ENCODE assay signal across 9 mouse cellular contexts in the genomic region with DNA sequence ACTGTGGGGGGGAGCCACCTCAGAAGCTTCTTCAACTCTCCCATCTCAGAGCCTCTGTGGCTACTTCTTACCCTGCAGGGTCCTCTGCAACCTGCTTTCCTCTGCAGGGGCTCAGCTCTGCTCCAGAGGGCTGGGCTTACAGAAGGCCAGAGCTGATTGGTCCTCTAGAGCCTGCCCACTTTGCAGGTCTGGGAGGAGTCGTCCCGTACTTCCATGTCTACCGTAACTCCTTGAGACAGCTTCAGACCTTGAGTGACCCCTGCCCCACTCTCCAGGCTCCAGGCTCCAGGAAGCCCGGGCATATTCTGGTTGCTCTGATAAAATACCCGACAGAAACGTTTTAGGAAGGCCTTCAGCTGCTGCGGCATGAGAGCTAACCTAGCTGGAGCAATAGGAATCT.
DNase-seq lines count a peak whose midpoint lies in the region; ATAC-seq and TF ChIP-seq lines count a peak whose summit lies in the region.
"Had no signal": no experiment of that assay in that cellular context is flagged by ENCODE, and none has a peak within 500 bp of the region (broad histone marks: within the 10 kb centered on the region; RNA-seq: fewer than 3 reads in every experiment).

No protein-coding gene starts in this region.

- WGBS in forebrain, embryonic 13.5 days: 15% methylated on average over 7 of the region's 7 CpGs
- 17% methylated on average over 7 of the region's 7 CpGs for WGBS in forebrain, embryonic 16.5 days
- 11% methylated on average over 7 of the region's 7 CpGs for WGBS in hindbrain, embryonic 16.5 days
- WGBS in liver, postnatal 0 days (ENCODE audit: insufficient replicate concordance): 13% methylated on average over 7 of the region's 7 CpGs

- peaks cover 9% of the 10 kb centered on the region; the same call in 1 of the 2 replicates for H3K4me1 ChIP-seq in forebrain, embryonic 13.5 days
- H3K4me1 ChIP-seq in forebrain, embryonic 16.5 days (replicated peaks; ENCODE audit: control insufficient read depth, insufficient read depth, low read length): 0 out of 2 replicates have a peak, but pooled peaks cover 7% of the 10 kb centered on the region
- H3K4me1 ChIP-seq in MEL (ENCODE audit: control insufficient read depth in 1 of 2, insufficient read depth in 2 of 2, low read length in 2 of 2): no peaks in the 10 kb centered on the region; a peak in 1 of 4 replicates
- peaks cover 8% of the 10 kb centered on the region for H3K4me1 ChIP-seq in hindbrain, embryonic 16.5 days (ENCODE audit: control insufficient read depth, insufficient read depth, low read depth, low read length)
- H3K4me1 ChIP-seq in liver, postnatal 0 days (ENCODE audit: insufficient read depth): peaks cover 4% of the 10 kb centered on the region; the same call in 1 of the 2 replicates

- ATAC-seq in forebrain, embryonic 13.5 days: no peak
- no peak for ATAC-seq in forebrain, embryonic 16.5 days
- ATAC-seq in hindbrain, embryonic 16.5 days: peak; percentile 48
- peak; percentile 20; the same call in 1 of the 2 replicates for ATAC-seq in liver, postnatal 0 days

- DNase-seq in MEL (ENCODE audit: low read depth, low spot score): peak; percentile 56
- no peak for DNase-seq in liver, postnatal 0 days
- DNase-seq in spleen, postnatal 10 days (ENCODE audit: low spot score in 2 of 2): no peak
- no peak for DNase-seq in spleen, adult 12 weeks (ENCODE audit: low spot score)
- DNase-seq in left cerebral cortex, adult 8-10 months (ENCODE audit: low spot score in 2 of 2): no peak

- no peak overlapping the region for H3K4me3 ChIP-seq in forebrain, embryonic 13.5 days
- H3K4me3 ChIP-seq in forebrain, embryonic 16.5 days (replicated peaks; ENCODE audit: low read length): no peak overlapping the region
- peak overlapping the region; percentile 41 to 46; a peak in 3 of 4 replicates for H3K4me3 ChIP-seq in MEL (ENCODE audit: control insufficient read depth in 1 of 2, insufficient read depth in 1 of 2, low read depth in 2 of 2, low read length in 2 of 2)
- no peak overlapping the region for H3K4me3 ChIP-seq in hindbrain, embryonic 16.5 days (ENCODE audit: low read length)
- no peak overlapping the region for H3K4me3 ChIP-seq in liver, postnatal 0 days (ENCODE audit: low read depth, low read length)
- H3K4me3 ChIP-seq: neural tube, embryonic 13.5 days had no signal

- H3K36me3 ChIP-seq in forebrain, embryonic 13.5 days (ENCODE audit: poor library complexity, severe bottlenecking): no peaks in the 10 kb centered on the region
- H3K36me3 ChIP-seq in forebrain, embryonic 16.5 days (ENCODE audit: control insufficient read depth, insufficient read depth): no peaks in the 10 kb centered on the region
- no peaks in the 10 kb centered on the region for H3K36me3 ChIP-seq in MEL (ENCODE audit: control insufficient read depth in 1 of 2, insufficient read depth in 2 of 2, low read length in 2 of 2)
- no peaks in the 10 kb centered on the region for H3K36me3 ChIP-seq in hindbrain, embryonic 16.5 days (ENCODE audit: control insufficient read depth, insufficient read depth, low read length)
- no peaks in the 10 kb centered on the region for H3K36me3 ChIP-seq in liver, postnatal 0 days (replicated peaks; ENCODE audit: insufficient read depth, low read length)
- H3K36me3 ChIP-seq: neural tube, embryonic 13.5 days had no signal

- H3K9ac ChIP-seq in forebrain, embryonic 13.5 days: 0 out of 2 replicates have a peak overlapping the region, but pooled peaks have one; percentile 12
- no peak overlapping the region for H3K9ac ChIP-seq in forebrain, embryonic 16.5 days (replicated peaks; ENCODE audit: low read depth, low read length)
- no peak overlapping the region for H3K9ac ChIP-seq in MEL (ENCODE audit: control insufficient read depth, low read depth, low read length, poor library complexity, severe bottlenecking)
- H3K9ac ChIP-seq in hindbrain, embryonic 16.5 days (ENCODE audit: low read depth, low read length): no peak overlapping the region
- H3K9ac ChIP-seq in liver, postnatal 0 days (replicated peaks): no peak overlapping the region
- H3K9ac ChIP-seq: neural tube, embryonic 13.5 days had no signal

- TF ChIP-seq EP300 in MEL (IDR thresholded peaks at IDR 0.05; ENCODE audit: low read depth in 1 of 2, low read length in 2 of 2): no peak
- TF ChIP-seq EP300 in liver, postnatal 0 days (IDR thresholded peaks at IDR 0.05; ENCODE audit: low read depth): no peak

- no peaks in the 10 kb centered on the region for H3K79me2 ChIP-seq in MEL (ENCODE audit: control insufficient read depth, insufficient read depth, low read length, poor library complexity)

- no peak for TF ChIP-seq CTCF in MEL (IDR thresholded peaks at IDR 0.05 in 2 of 3, conservative IDR thresholded peaks at IDR 0.05 in 1 of 3; ENCODE audit: control insufficient read depth in 1 of 3, insufficient read depth in 1 of 3, low read depth in 2 of 3, low read length in 3 of 3, poor library complexity in 1 of 3, severe bottlenecking in 1 of 3)
- no peak for TF ChIP-seq CTCF in liver, postnatal 0 days (IDR thresholded peaks at IDR 0.05; ENCODE audit: low read depth)

- TF ChIP-seq POLR2A in MEL (IDR thresholded peaks at IDR 0.05; ENCODE audit: control insufficient read depth in 1 of 2, insufficient read depth in 1 of 2, low read depth in 1 of 2, low read length in 2 of 2, poor library complexity in 1 of 2): no peak

- no peaks in the 10 kb centered on the region for H3K9me3 ChIP-seq in forebrain, embryonic 13.5 days (replicated peaks)
- no peaks in the 10 kb centered on the region for H3K9me3 ChIP-seq in forebrain, embryonic 16.5 days (ENCODE audit: control insufficient read depth, low read length)
- no peaks in the 10 kb centered on the region for H3K9me3 ChIP-seq in MEL (replicated peaks; ENCODE audit: insufficient read depth, low read length)
- no peaks in the 10 kb centered on the region for H3K9me3 ChIP-seq in hindbrain, embryonic 16.5 days (ENCODE audit: control insufficient read depth, low read length)
- no peaks in the 10 kb centered on the region for H3K9me3 ChIP-seq in liver, postnatal 0 days (ENCODE audit: low read length)
- H3K9me3 ChIP-seq: neural tube, embryonic 13.5 days had no signal

- no peak overlapping the region for H3K27ac ChIP-seq in forebrain, embryonic 13.5 days
- H3K27ac ChIP-seq in forebrain, embryonic 16.5 days (ENCODE audit: low read length): no peak overlapping the region
- no peak overlapping the region for H3K27ac ChIP-seq in MEL (ENCODE audit: control insufficient read depth, low read depth, low read length)
- no peak overlapping the region for H3K27ac ChIP-seq in hindbrain, embryonic 16.5 days (ENCODE audit: low read depth, low read length)
- no peak overlapping the region for H3K27ac ChIP-seq in liver, postnatal 0 days (ENCODE audit: low read depth)
- H3K27ac ChIP-seq: neural tube, embryonic 13.5 days had no signal

- peak overlapping the region; percentile 34 for H3K4me2 ChIP-seq in forebrain, embryonic 13.5 days
- no peak overlapping the region for H3K4me2 ChIP-seq in forebrain, embryonic 16.5 days (ENCODE audit: low read length)
- peak overlapping the region; percentile 20; the same call in 1 of the 2 replicates for H3K4me2 ChIP-seq in hindbrain, embryonic 16.5 days (ENCODE audit: low read length)
- H3K4me2 ChIP-seq in liver, postnatal 0 days (ENCODE audit: low read depth, low read length): peak overlapping the region; percentile 55
- H3K4me2 ChIP-seq: neural tube, embryonic 13.5 days had no signal

- no peaks in the 10 kb centered on the region for H3K27me3 ChIP-seq in forebrain, embryonic 13.5 days
- H3K27me3 ChIP-seq in forebrain, embryonic 16.5 days (replicated peaks; ENCODE audit: control insufficient read depth, insufficient read depth, low read length): no peaks in the 10 kb centered on the region
- H3K27me3 ChIP-seq in MEL (ENCODE audit: control insufficient read depth in 1 of 2, insufficient read depth in 2 of 2, low read length in 2 of 2): no peaks in the 10 kb centered on the region
- H3K27me3 ChIP-seq in hindbrain, embryonic 16.5 days (replicated peaks; ENCODE audit: control insufficient read depth, insufficient read depth, low read length): no peaks in the 10 kb centered on the region
- H3K27me3 ChIP-seq in liver, postnatal 0 days (ENCODE audit: insufficient read depth, low read length): no peaks in the 10 kb centered on the region
- H3K27me3 ChIP-seq: neural tube, embryonic 13.5 days had no signal

- no peak for TF ChIP-seq RAD21 in MEL (IDR thresholded peaks at IDR 0.05; ENCODE audit: low read depth, low read length)

TF ChIP-seq in MEL, 35 proteins besides CTCF, POLR2A, EP300 and RAD21:
- TF ChIP-seq GATA1 (IDR thresholded peaks at IDR 0.05; ENCODE audit: low read depth, low read length) (no peak), MXI1 (IDR thresholded peaks at IDR 0.05; ENCODE audit: low read depth, low read length) (0 out of 2 replicates have a peak, but pooled peaks have one; percentile 17), USF1 (IDR thresholded peaks at IDR 0.05; ENCODE audit: low read depth, low read length) (no peak), ELF1 (IDR thresholded peaks at IDR 0.05; ENCODE audit: low read depth, low read length) (no peak)
TF ChIP-seq in MEL: peak in this region for 1.

Comparison
In these comparisons a context has a peak if more than half of its experiments do, and no peak if none do; other contexts are left out.
1. ATAC-seq: peak in hindbrain, embryonic 16.5 days (single experiment) and liver, postnatal 0 days (single experiment); none in forebrain, embryonic 13.5 days (single experiment) and forebrain, embryonic 16.5 days (single experiment).
2. H3K4me3 ChIP-seq: peak in MEL (2 of 2); none in forebrain, embryonic 13.5 days (single experiment), forebrain, embryonic 16.5 days (single experiment), hindbrain, embryonic 16.5 days (single experiment) and liver, postnatal 0 days (single experiment).